Mouse (Mus musculus) left cerebral cortex, postnatal 10 days (tissue): ENCODE measurements at regions not wholly inside any gene's neighbourhood (a gene's known extent, or its start where the extent isn't known, plus 50 kb on each side); places are given as distances from the start of the nearest gene placed in this dataset.

ENCODE experiments used
- DNase-seq, 2 experiments: peaks; one replicate each; pipeline ENCODE4 v3.0.0; 2021 to 2022; ENCODE audit warnings: low spot score in 2 of 2, mixed read lengths in 1 of 2; ENCODE audit errors: extremely low spot score in 1 of 2
- intact Hi-C: fragments of 180-260 bp; cut with DNase I; formaldehyde crosslinking; loops from one replicate; pipeline ENCODE4 v1.15.1; 2025

GRCm38 (mm10) chr10:19412926-19413325, 56.6 kb downstream of the Olig3 start:
- no peak for DNase-seq
- intact Hi-C loops: no loop called here

GRCm38 (mm10) chr10:19413935-19414334, 57.6 kb downstream of the Olig3 start:
- intact Hi-C loops: no loop called here
- no peak for DNase-seq

- intact Hi-C loops: no loop called here
- no peak for DNase-seq
Measured at GRCm38 (mm10) chr10:19414834-19415233, 58.5 kb downstream of the Olig3 start.

GRCm38 (mm10) chr10:19424030-19424429, 67.7 kb downstream of the Olig3 start:
- no peak for DNase-seq
- intact Hi-C loops: no loop called here

- DNase-seq: no peak
- intact Hi-C loops: no loop called here
Measured at GRCm38 (mm10) chr10:19424961-19425360, 68.6 kb downstream of the Olig3 start.

- intact Hi-C loops: no loop called here
- DNase-seq: no peak
Measured at GRCm38 (mm10) chr10:19426835-19427234, 70.5 kb downstream of the Olig3 start.

- intact Hi-C loops: no loop called here
- no peak for DNase-seq
Measured at GRCm38 (mm10) chr10:19432515-19432914, 76.2 kb downstream of the Olig3 start.

GRCm38 (mm10) chr10:19434661-19435060, 78.3 kb downstream of the Olig3 start:
- intact Hi-C loops: no loop called here
- no peak for DNase-seq

GRCm38 (mm10) chr10:19441807-19442206, 85.5 kb downstream of the Olig3 start:
- DNase-seq: no peak
- intact Hi-C loops: no loop called here

- intact Hi-C loops: no loop called here
Measured at GRCm38 (mm10) chr10:19443516-19443915, 87.2 kb downstream of the Olig3 start.

GRCm38 (mm10) chr10:19448838-19449559, 92.7 kb downstream of the Olig3 start:
- intact Hi-C loops: no loop called here
- no peak for DNase-seq

More at GRCm38 (mm10) chr10:19443516-19443915, 87.2 kb downstream of the Olig3 start:
- DNase-seq: no peak

GRCm38 (mm10) chr10:19459053-19459452, 102.7 kb downstream of the Olig3 start:
- intact Hi-C loops: no loop called here
- DNase-seq: no peak

GRCm38 (mm10) chr10:19459709-19460108, 103.4 kb downstream of the Olig3 start:
- DNase-seq: no peak
- intact Hi-C loops: no loop called here

GRCm38 (mm10) chr10:19460164-19460563, 103.8 kb downstream of the Olig3 start:
- no peak for DNase-seq
- intact Hi-C loops: no loop called here

GRCm38 (mm10) chr10:19463800-19464199, 107.5 kb downstream of the Olig3 start:
- DNase-seq: no peak

GRCm38 (mm10) chr10:19464504-19464903, 108.2 kb downstream of the Olig3 start:
- DNase-seq: no peak
- intact Hi-C loops: no loop called here

More at GRCm38 (mm10) chr10:19463800-19464199, 107.5 kb downstream of the Olig3 start:
- intact Hi-C loops: no loop called here

- DNase-seq: no peak
- intact Hi-C loops: no loop called here
Measured at GRCm38 (mm10) chr10:19471349-19472040, 115.2 kb downstream of the Olig3 start.

GRCm38 (mm10) chr10:19472066-19472465, 115.7 kb downstream of the Olig3 start:
- no peak for DNase-seq
- intact Hi-C loops: no loop called here

- intact Hi-C loops: no loop called here
- no peak for DNase-seq
Measured at GRCm38 (mm10) chr10:19472949-19473535, 116.7 kb downstream of the Olig3 start.

- no peak for DNase-seq
- intact Hi-C loops: no loop called here
Measured at GRCm38 (mm10) chr10:19485537-19486135, 106.1 kb upstream of the Ifngr1 start.
